Mouse (Mus musculus): ENCODE data around the gene Erbb2.

GRCm38 (mm10) chr11:98457367-98458120, 45.3 kb downstream of the Erbb2 start:
- TF ChIP-seq CTCF (IDR thresholded peaks at IDR 0.05) = peak; percentile 83
- no peak for TF ChIP-seq EP300 (IDR thresholded peaks at IDR 0.05; ENCODE audit: insufficient read depth, low read depth, low read length)
- no peak for TF ChIP-seq POLR2A (IDR thresholded peaks at IDR 0.05; ENCODE audit: insufficient read depth, low read depth, low read length)
